Mouse (Mus musculus) CH12.LX (cell line): ENCODE results near the gene Itgav. TPM values are rescaled to one million over a fixed set of nuclear protein-coding genes. Genes with fewer than 3 reads are reported as not detected.

Source experiments
- DNase-seq: peaks from one replicate; pipeline ENCODE4 v3.0.0-alpha.2; 2013; ENCODE audit errors: extremely low read depth
- H3K27ac ChIP-seq: 2 replicates; pipeline ENCODE4 v1.5.1; 2012; ENCODE audit warnings: low read depth, mild to moderate bottlenecking, control low read depth, moderate library complexity; ENCODE audit not compliant: insufficient read depth
- H3K27me3 ChIP-seq: replicated peaks from 2 replicates; pipeline ENCODE3; 2012; ENCODE audit warnings: inconsistent platforms
- H3K36me3 ChIP-seq, 2 experiments: replicated peaks in 1 of 2; 2 replicates each; pipeline versions ENCODE3 to v1.6.1; 2012; ENCODE audit warnings: inconsistent platforms in 1 of 2, low read length in 1 of 2, mild to moderate bottlenecking in 1 of 2, mixed read lengths in 1 of 2, moderate library complexity in 1 of 2; ENCODE audit not compliant: control insufficient read depth in 1 of 2, insufficient read depth in 1 of 2
- H3K4me1 ChIP-seq, 2 experiments: 2 replicates each; pipeline ENCODE4 v1.6.1; 2012; ENCODE audit warnings: inconsistent platforms in 1 of 2, moderate library complexity in 1 of 2; ENCODE audit not compliant: insufficient read depth in 2 of 2, control insufficient read depth in 1 of 2
- H3K4me2 ChIP-seq: 2 replicates; pipeline ENCODE4 v1.6.1; 2012; ENCODE audit warnings: low read depth, mild to moderate bottlenecking, control low read depth; ENCODE audit not compliant: poor library complexity, insufficient read depth, severe bottlenecking
- H3K4me3 ChIP-seq, 3 experiments: fragments of 150-350 bp in 1 of 3; sonication (generic) in 1 of 3; replicated peaks in 1 of 3; 2 replicates each; pipeline versions ENCODE3 to v1.5.1; 2011 to 2012; ENCODE audit warnings: low read depth in 2 of 3, low read length in 2 of 3, mild to moderate bottlenecking in 2 of 3, moderate library complexity in 2 of 3, control low read depth in 1 of 3, improper control_type of control experiment in 1 of 3, inconsistent platforms in 1 of 3, mixed read lengths in 1 of 3; ENCODE audit not compliant: poor library complexity in 1 of 3
- H3K79me2 ChIP-seq: replicated peaks from 2 replicates; pipeline ENCODE4 v1.6.1; 2012; ENCODE audit warnings: mild to moderate bottlenecking, moderate library complexity; ENCODE audit not compliant: control insufficient read depth, poor library complexity, insufficient read depth, severe bottlenecking; ENCODE audit errors: extremely low read depth
- H3K9ac ChIP-seq: 2 replicates; pipeline ENCODE4 v1.6.1; 2012; ENCODE audit warnings: low read depth, mild to moderate bottlenecking, control low read depth, moderate library complexity; ENCODE audit not compliant: insufficient read depth
- H3K9me3 ChIP-seq: replicated peaks from 2 replicates; pipeline ENCODE3; 2012; ENCODE audit warnings: low read length, inconsistent platforms, mixed read lengths
- BHLHE40 ChIP-seq: IDR thresholded peaks from 2 replicates; pipeline ENCODE4 v1.6.1; 2011; ENCODE audit warnings: mild to moderate bottlenecking, low read depth, low read length, improper control_type of control experiment
- CHD1 ChIP-seq: IDR thresholded peaks from 2 replicates; pipeline ENCODE4 v1.6.1; 2012; ENCODE audit warnings: low read depth, low read length, improper control_type of control experiment, inconsistent platforms
- CHD2 ChIP-seq: IDR thresholded peaks from 2 replicates; pipeline ENCODE4 v1.6.1; 2011; ENCODE audit warnings: low read length, improper control_type of control experiment
- EP300 ChIP-seq: IDR thresholded peaks from 2 replicates; pipeline ENCODE4 v1.6.1; 2011; ENCODE audit warnings: low read length, improper control_type of control experiment
- ETS1 ChIP-seq: conservative IDR thresholded peaks from 2 replicates; pipeline ENCODE4 v1.6.1; 2012; ENCODE audit warnings: low read depth, mild to moderate bottlenecking, inconsistent platforms, low read length, improper control_type of control experiment, moderate library complexity
- HCFC1 ChIP-seq: IDR thresholded peaks from 2 replicates; pipeline ENCODE4 v1.6.1; 2012; ENCODE audit warnings: low read depth, mild to moderate bottlenecking, inconsistent platforms, low read length, improper control_type of control experiment
- KAT2A ChIP-seq: IDR thresholded peaks from 2 replicates; pipeline ENCODE4 v1.6.1; 2012; ENCODE audit warnings: low read length, improper control_type of control experiment, inconsistent platforms; ENCODE audit not compliant: insufficient replicate concordance
- MAFK ChIP-seq: IDR thresholded peaks from 2 replicates; pipeline ENCODE4 v1.6.1; 2011; ENCODE audit warnings: low read length, improper control_type of control experiment; ENCODE audit not compliant: insufficient replicate concordance
- MAX ChIP-seq: IDR thresholded peaks from 2 replicates; pipeline ENCODE4 v1.6.1; 2011; ENCODE audit warnings: low read length, improper control_type of control experiment
- MAZ ChIP-seq: IDR thresholded peaks from 2 replicates; pipeline ENCODE4 v1.6.1; 2012; ENCODE audit warnings: low read depth, mild to moderate bottlenecking, inconsistent platforms, low read length, improper control_type of control experiment, moderate library complexity
- MEF2A ChIP-seq: IDR thresholded peaks from 2 replicates; pipeline ENCODE4 v1.6.1; 2014; ENCODE audit warnings: low read depth, mild to moderate bottlenecking, inconsistent platforms, low read length, improper control_type of control experiment, borderline replicate concordance
- MXI1 ChIP-seq: IDR thresholded peaks from 2 replicates; pipeline ENCODE4 v1.6.1; 2011; ENCODE audit warnings: mild to moderate bottlenecking, low read depth, low read length, improper control_type of control experiment
- MYC ChIP-seq: IDR thresholded peaks from 2 replicates; pipeline ENCODE4 v1.6.1; 2011; ENCODE audit warnings: low read depth, mild to moderate bottlenecking, improper control_type of control experiment, low read length
- NRF1 ChIP-seq: IDR thresholded peaks from 2 replicates; pipeline ENCODE4 v1.6.1; 2014; ENCODE audit warnings: low read depth, mild to moderate bottlenecking, inconsistent platforms, low read length, improper control_type of control experiment, moderate library complexity
- POLR2AphosphoS2 ChIP-seq: IDR thresholded peaks from 2 replicates; pipeline ENCODE4 v1.6.1; 2011; ENCODE audit warnings: low read depth, low read length, improper control_type of control experiment
- RCOR1 ChIP-seq: conservative IDR thresholded peaks from 2 replicates; pipeline ENCODE4 v1.6.1; 2012; ENCODE audit warnings: low read depth, mild to moderate bottlenecking, inconsistent platforms, low read length, improper control_type of control experiment
- SMC3 ChIP-seq: IDR thresholded peaks from 2 replicates; pipeline ENCODE4 v1.6.1; 2011; ENCODE audit warnings: low read depth, low read length, improper control_type of control experiment
- TBP ChIP-seq: conservative IDR thresholded peaks from 2 replicates; pipeline ENCODE4 v1.6.1; 2011; ENCODE audit warnings: low read depth, low read length, improper control_type of control experiment
- TCF12 ChIP-seq: IDR thresholded peaks from 2 replicates; pipeline ENCODE4 v1.6.1; 2014; ENCODE audit warnings: low read depth, mild to moderate bottlenecking, inconsistent platforms, low read length, improper control_type of control experiment
- USF1 ChIP-seq: IDR thresholded peaks from 2 replicates; pipeline ENCODE4 v1.6.1; 2014; ENCODE audit warnings: low read depth, mild to moderate bottlenecking, inconsistent platforms, low read length, improper control_type of control experiment
- ZC3H11A ChIP-seq: IDR thresholded peaks from 2 replicates; pipeline ENCODE4 v1.6.1; 2012; ENCODE audit warnings: low read depth, mild to moderate bottlenecking, inconsistent platforms, low read length, improper control_type of control experiment
- ZKSCAN1 ChIP-seq: IDR thresholded peaks from 2 replicates; pipeline ENCODE4 v1.6.1; 2012; ENCODE audit warnings: low read depth, inconsistent platforms, low read length, improper control_type of control experiment, borderline replicate concordance
- ZMIZ1 ChIP-seq: IDR thresholded peaks from 2 replicates; pipeline ENCODE4 v1.6.1; 2012; ENCODE audit warnings: low read depth, mild to moderate bottlenecking, inconsistent platforms, low read length, improper control_type of control experiment
- ZNF384 ChIP-seq: IDR thresholded peaks from 2 replicates; pipeline ENCODE4 v1.6.1; 2012; ENCODE audit warnings: low read depth, low read length, improper control_type of control experiment, inconsistent platforms
- dilution Hi-C: fragments of 300-500 bp; cut with MboI; formaldehyde crosslinking; loops from 2 replicates; pipeline ENCODE4 v1.14.3; 2020; ENCODE audit warnings: low sequenced_read_pairs; ENCODE audit not compliant: extremely low pct_unique_long_range_greater_than_20kb, extremely low pct_ligation_motif_present
- in situ Hi-C: fragments of 300-500 bp; cut with MboI; formaldehyde crosslinking; loops from 3 replicates; pipeline ENCODE4 v1.14.3; 2019; ENCODE audit warnings: low sequenced_read_pairs, low pct_ligation_motif_present, low pct_unique_long_range_greater_than_20kb, mixed read lengths
- polyA plus RNA-seq: library from polyadenylated mRNA; unstranded; fragments of >175 nt; gene quantifications from 2 replicates; pipeline ENCODE4 v1.2.1, GENCODE M21; 2012; ENCODE audit warnings: low read depth; ENCODE audit not compliant: insufficient read length
- total RNA-seq, 2 experiments: library from RNA; depleted of rRNA; stranded (reverse); fragments of 300-350 nt in 1 of 2; fragments of >200 nt in 1 of 2; gene quantifications; 2 replicates each; pipeline ENCODE4 v1.2.3; 2012 to 2014

Gene Itgav
- total and polyA plus RNA-seq, 3 experiments, result 16.2 to 28.2 (median 25.5) TPM

DNA sequence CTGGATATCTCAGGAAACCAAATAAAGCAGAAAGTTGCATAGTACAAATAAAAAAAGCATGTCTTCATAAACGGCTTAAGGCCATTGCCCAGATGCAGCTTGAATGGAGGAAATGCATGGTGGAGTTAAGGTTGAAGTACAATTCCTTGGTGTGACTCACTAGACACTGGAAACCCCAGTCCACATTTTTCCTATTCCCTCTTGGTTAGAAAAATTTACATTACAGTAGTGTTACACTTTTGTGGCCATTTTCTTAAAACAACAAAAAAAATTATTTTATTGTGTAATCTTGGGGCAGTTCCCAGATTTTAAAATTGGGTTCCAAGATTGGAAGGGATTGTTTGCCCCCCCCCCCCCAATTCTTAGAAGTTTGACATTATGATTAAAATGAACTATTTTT lies 35.9 kb downstream of the Itgav start:
- Histone ChIP-seq H3K9ac (no peak overlapping the region), H3K4me2 (no peak overlapping the region), H3K4me3 (no peak overlapping the region)
- TF ChIP-seq CHD1 (no peak), HCFC1 (no peak), TCF12 (no peak), ZNF384 (no peak), CHD2 (no peak), MAFK (no peak), ETS1 (no peak), ZKSCAN1 (no peak), SMC3 (no peak), BHLHE40 (no peak)
- TF ChIP-seq, all 38 proteins: peak for 0
- DNase-seq, result no peak
- Histone ChIP-seq H3K36me3 (peaks cover 17 to 62% of the 10 kb centered on the region in 2 experiments), H3K4me1 (peaks cover 5 to 46% of the 10 kb centered on the region in 2 experiments), H3K9me3 (no peaks in the 10 kb centered on the region), H3K27me3 (no peaks in the 10 kb centered on the region), H3K27ac (no peak overlapping the region), H3K79me2 (no peaks in the 10 kb centered on the region)
- dilution Hi-C loops (no loop called here), in situ Hi-C loops (no loop called here)

DNA sequence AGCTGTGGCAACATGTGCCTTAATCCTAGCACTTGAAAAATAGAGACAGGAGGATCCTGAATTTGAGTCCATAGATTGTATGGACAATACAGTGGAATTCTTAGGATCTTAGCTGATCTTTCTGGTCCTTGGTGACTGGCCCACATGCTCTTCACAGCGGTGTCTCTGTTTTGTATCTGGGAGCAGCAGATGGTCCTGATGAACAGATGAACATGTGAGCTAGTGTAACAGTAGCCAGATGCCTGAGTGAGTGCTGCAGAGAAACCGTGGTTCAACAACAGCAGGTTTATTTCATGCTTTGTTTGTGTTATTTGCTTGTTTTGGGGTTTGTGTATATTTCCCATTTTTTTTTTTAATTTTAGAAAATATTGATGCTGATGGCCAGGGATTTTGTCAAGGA lies 37.3 kb downstream of the Itgav start:
- DNase-seq, result no peak
- in situ Hi-C loops, result no loop called here
- Histone ChIP-seq H3K9me3 (no peaks in the 10 kb centered on the region), H3K27me3 (no peaks in the 10 kb centered on the region), H3K79me2 (no peaks in the 10 kb centered on the region), H3K4me3 (no peak overlapping the region), H3K4me1 (peaks cover 5 to 49% of the 10 kb centered on the region in 2 experiments), H3K4me2 (no peak overlapping the region), H3K27ac (no peak overlapping the region), H3K9ac (no peak overlapping the region), H3K36me3 (peaks cover 15 to 62% of the 10 kb centered on the region in 2 experiments)
- dilution Hi-C loops, result no loop called here
- TF ChIP-seq USF1, result no peak
- TF ChIP-seq MAX, result 0 out of 2 replicates have a peak, but pooled peaks have one; percentile 6

DNA sequence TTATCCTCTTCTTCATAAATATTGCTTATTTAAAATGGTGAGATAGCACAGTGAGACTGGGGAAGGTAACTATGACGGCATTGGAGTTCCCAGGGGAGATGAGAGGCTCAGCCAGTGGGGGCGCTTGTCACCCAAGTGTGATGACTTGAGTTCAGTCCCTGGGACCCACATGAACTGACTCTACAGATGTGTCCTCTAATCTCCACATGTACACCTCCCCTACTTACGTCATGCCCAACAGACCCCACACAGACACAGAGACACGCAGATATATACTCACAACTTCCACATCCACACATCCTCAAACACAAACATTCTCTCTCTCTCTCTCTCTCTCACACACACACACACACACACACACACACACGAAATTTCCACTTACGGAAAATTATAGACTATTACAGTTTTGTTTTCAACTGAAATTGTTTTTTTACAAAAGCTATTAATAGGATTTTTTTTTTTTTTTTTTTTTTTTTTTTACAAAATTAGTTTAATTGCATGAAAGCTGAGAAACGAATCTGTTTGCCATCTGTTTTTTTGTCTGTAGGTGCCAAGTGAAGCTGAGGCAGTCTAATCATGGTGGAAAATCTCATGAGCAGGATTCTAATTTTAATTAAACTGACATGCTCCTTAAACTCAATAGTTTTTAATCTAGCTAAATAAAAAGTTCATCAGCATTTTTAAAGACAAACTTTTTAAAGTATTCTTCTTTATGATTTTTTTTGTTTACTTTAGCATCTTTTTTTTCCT lies 38.1 kb downstream of the Itgav start:
- Histone ChIP-seq H3K79me2 (no peaks in the 10 kb centered on the region), H3K27me3 (no peaks in the 10 kb centered on the region), H3K9me3 (no peaks in the 10 kb centered on the region), H3K36me3 (peaks cover 16 to 60% of the 10 kb centered on the region in 2 experiments), H3K4me1 (peaks cover 8 to 56% of the 10 kb centered on the region in 2 experiments), H3K4me2 (peak overlapping the region; percentile 42; the same call in 1 of the 2 replicates), H3K4me3 (no peak overlapping the region), H3K27ac (peak overlapping the region; percentile 24; the same call in 1 of the 2 replicates), H3K9ac (no peak overlapping the region)
- in situ Hi-C loops, result no loop called here
- dilution Hi-C loops, result no loop called here
- peak; percentile 84 for DNase-seq
- TF ChIP-seq ZNF384 (peak; percentile 95), HCFC1 (no peak), MAZ (no peak), MXI1 (0 out of 2 replicates have a peak, but pooled peaks have one; percentile 37), TBP (no peak), POLR2AphosphoS2 (no peak), ZKSCAN1 (no peak), KAT2A (no peak), NRF1 (no peak), ZC3H11A (no peak), MAFK (no peak), TCF12 (no peak), RCOR1 (no peak), ZMIZ1 (no peak), EP300 (peak; percentile 77; the same call in 1 of the 2 replicates), MYC (peak; percentile 59), MEF2A (peak; percentile 65)
